Mouse (Mus musculus): ENCODE results near the gene Foxk2. TPM values are rescaled to one million over a fixed set of nuclear protein-coding genes. Genes with fewer than 3 reads are reported as not detected.

Gene Foxk2
- total RNA-seq (2014; rRNA removed): 62.9 and 73.1 TPM in 2 replicates
- polyA plus RNA-seq (2015; fragmentation: Nextera tagmentation; extraction: Ambion mirVana): 14.2 and 16.5 TPM in 2 replicates

DNA sequence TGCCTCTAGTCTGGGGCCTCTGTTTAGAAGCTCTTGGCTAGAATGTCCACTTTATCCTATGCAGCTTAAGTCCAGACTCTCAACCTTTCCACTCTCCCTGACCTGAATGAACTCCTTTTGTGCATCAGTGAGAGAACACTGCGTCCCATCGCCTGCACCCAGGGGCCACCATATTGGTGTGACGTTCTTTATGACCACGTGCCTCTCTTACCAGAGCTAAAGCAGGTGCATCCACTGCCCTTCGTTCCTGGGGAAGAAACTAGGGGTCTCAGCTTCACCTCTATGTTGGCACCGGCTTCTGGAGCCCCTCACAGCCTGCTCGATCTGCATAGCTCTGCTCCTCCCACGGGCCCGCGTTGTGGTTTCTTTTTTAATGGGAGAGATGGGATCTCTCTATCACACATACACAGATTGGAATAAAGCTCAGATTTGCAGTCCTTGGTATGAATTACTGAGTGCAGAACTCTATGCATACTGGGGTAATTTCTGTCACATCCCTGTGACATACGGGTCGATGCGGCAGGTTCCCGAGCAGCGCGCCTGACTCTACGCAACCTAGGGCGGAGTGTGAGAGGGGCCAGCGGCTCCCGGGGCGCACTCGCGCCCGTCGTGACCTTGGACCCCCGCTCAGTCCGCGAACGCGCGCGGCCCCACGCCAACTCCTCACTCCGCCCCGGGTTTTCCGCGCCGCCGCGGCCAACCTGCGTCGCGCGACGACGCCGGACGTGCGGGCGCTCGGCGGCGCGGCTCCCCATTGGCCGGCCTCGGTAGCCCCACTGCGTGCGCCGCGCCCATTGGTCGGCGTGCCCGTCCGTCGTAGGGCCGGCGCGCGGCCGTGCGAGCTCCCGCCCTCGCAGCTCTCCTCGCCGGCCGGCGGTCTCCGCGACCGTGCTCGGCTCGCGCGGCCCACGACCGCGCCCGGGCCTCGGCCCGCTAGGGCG, at the start of gene Foxk2:
Foxk2 (plus strand) TSS at position 831 of the 941 bp plus-strand sequence.
- Histone ChIP-seq H3K9me3 (ENCODE audit: low read length) (no peaks in the 10 kb centered on the region), H3K4me1 (ENCODE audit: insufficient read depth) (peaks cover 20% of the 10 kb centered on the region), H3K27ac (ENCODE audit: low read depth, low read length) (peak within 1 kb of the TSS; percentile 97), H3K36me3 (ENCODE audit: insufficient read depth) (peaks cover 27% of the 10 kb centered on the region), H3K9ac (peak within 1 kb of the TSS; percentile 93), H3K4me2 (ENCODE audit: low read depth) (peak within 1 kb of the TSS; percentile 92), H3K27me3 (ENCODE audit: insufficient read depth, low read length) (no peaks in the 10 kb centered on the region), H3K4me3 (ENCODE audit: low read depth, low read length) (peak within 1 kb of the TSS; percentile 88)
- ATAC-seq (peak; percentile 98), DNase-seq (peak; percentile 98)
- 2% methylated on average over 90 of the region's 91 CpGs for WGBS
- TF ChIP-seq CTCF (IDR thresholded peaks at IDR 0.05; ENCODE audit: low read depth): no peak

DNA sequence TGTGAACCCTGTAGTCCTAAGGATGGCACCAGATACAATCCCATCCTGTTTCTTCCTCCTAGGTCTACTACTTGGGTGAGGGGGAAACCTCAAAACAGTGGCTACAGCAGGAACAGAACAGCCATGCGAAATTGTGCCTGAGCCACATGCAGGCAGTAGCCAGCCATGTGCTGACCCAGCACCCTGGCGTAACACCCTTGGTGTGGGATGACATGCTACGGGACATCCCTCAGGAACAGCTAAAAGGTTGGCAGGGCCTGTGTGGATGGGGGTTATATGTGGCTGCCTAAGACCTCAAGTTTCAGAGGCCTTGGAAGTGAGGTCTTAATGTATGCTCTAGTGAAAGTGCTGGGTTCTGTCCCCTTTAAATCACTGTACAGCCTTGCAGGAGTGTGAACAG, 43.0 kb upstream of the Foxk2 start:
- H3K4me3 ChIP-seq (ENCODE audit: low read depth, low read length): no peak overlapping the region
- H3K9ac ChIP-seq: no peak overlapping the region
- 90% methylated on average over 3 of the region's 3 CpGs for WGBS
- no peaks in the 10 kb centered on the region for H3K9me3 ChIP-seq (ENCODE audit: low read length)
- no peaks in the 10 kb centered on the region for H3K4me1 ChIP-seq (ENCODE audit: insufficient read depth)
- H3K27me3 ChIP-seq (ENCODE audit: insufficient read depth, low read length): no peaks in the 10 kb centered on the region
- ATAC-seq (no peak), DNase-seq (no peak)
- peaks cover 53% of the 10 kb centered on the region for H3K36me3 ChIP-seq (ENCODE audit: insufficient read depth)
- no peak for TF ChIP-seq CTCF (IDR thresholded peaks at IDR 0.05; ENCODE audit: low read depth)
- H3K4me2 ChIP-seq (ENCODE audit: low read depth): no peak overlapping the region
- no peak overlapping the region for H3K27ac ChIP-seq (ENCODE audit: low read depth, low read length)

DNA sequence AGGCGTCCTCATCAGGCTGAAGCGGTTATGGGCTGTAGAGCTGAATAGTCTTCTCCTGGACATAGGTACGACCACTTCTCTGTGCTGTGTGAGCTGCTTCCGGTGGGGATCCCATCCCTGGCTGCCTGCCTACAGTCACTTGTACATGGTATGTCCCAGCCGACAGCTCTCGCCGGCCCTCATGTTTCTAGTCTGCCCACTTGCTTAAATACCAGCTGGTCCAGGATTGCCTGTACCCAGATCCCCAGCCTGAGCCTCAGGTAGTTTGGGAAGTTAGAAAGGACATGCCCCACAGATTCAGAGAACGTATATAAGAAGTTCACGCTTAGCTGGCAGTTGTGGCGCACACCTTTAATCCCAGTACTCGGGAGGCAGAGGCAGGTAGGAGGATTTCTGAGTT, 40.0 kb upstream of the Foxk2 start:
- Histone ChIP-seq H3K4me1 (ENCODE audit: insufficient read depth) (no peaks in the 10 kb centered on the region), H3K9me3 (ENCODE audit: low read length) (no peaks in the 10 kb centered on the region), H3K36me3 (ENCODE audit: insufficient read depth) (peaks cover 72% of the 10 kb centered on the region), H3K27ac (ENCODE audit: low read depth, low read length) (no peak overlapping the region), H3K4me2 (ENCODE audit: low read depth) (no peak overlapping the region), H3K9ac (no peak overlapping the region), H3K4me3 (ENCODE audit: low read depth, low read length) (no peak overlapping the region), H3K27me3 (ENCODE audit: insufficient read depth, low read length) (no peaks in the 10 kb centered on the region)
- 92% methylated on average over 11 of the region's 11 CpGs for WGBS
- no peak for ATAC-seq
- no peak for DNase-seq
- TF ChIP-seq CTCF (IDR thresholded peaks at IDR 0.05; ENCODE audit: low read depth): no peak

DNA sequence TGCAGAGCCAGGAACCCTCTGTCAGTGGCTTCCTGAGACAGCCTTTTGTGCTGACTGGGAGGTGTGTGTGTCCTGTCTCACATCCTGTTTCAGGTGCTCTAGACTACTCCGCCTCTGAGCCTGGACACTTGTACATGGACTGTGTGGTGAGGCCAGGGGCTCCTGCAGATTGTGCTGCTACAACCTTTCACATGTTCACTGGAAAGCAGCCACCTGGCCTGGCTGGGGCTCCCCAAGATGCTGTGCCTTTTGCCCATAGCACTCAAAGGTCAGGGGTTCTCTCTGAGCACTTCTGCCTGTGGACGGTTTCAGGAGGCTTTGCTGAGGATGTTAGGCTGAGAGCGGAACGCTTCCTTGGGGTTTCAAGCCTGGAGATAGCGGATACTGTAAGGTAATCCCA, 39.0 kb upstream of the Foxk2 start:
- H3K36me3 ChIP-seq (ENCODE audit: insufficient read depth): peaks cover 81% of the 10 kb centered on the region
- 90% methylated on average over 5 of the region's 5 CpGs for whole genome bisulfite sequencing

DNA sequence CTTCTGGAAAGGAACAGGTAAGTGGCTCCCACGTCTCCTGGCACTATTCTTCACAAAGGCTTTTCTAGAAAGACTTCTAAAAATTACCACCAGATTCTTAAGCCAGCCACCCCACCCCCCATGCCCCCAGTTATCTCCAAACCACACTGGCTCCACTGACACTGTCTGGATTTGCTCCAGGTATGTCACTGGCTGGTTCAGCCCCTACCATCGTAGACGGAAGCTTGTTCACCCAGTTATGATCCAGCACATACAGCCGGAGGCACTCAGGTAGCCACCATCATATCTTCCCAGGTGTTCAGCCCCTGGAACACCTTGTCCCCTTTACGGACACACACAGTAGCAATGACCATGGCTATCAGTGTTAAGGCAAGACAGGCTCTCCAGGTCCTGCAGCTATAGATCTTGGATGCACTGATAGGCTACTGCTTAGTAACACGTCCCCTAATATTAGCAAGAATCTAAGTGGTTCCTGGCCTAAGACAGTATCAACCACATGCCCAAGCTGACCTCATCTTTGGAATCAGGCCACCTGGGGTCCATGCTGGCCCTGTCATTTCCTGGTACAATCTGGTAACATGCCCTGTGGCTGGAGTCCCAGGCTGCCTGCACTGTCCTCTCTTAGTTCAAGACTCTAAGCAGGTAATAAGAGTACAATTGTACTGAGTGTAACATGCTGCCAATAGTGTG, 38.3 kb upstream of the Foxk2 start:
- H3K36me3 ChIP-seq (ENCODE audit: insufficient read depth): peaks cover 83% of the 10 kb centered on the region
- no peak for ATAC-seq

More for the DNA sequence above, 39.0 kb upstream of the Foxk2 start:
- DNase-seq (no peak), ATAC-seq (no peak)
- no peak overlapping the region for H3K27ac ChIP-seq (ENCODE audit: low read depth, low read length)
- no peak overlapping the region for H3K4me3 ChIP-seq (ENCODE audit: low read depth, low read length)
- no peak for TF ChIP-seq CTCF (IDR thresholded peaks at IDR 0.05; ENCODE audit: low read depth)
- H3K27me3 ChIP-seq (ENCODE audit: insufficient read depth, low read length): no peaks in the 10 kb centered on the region
- H3K4me2 ChIP-seq (ENCODE audit: low read depth): no peak overlapping the region
- no peaks in the 10 kb centered on the region for H3K4me1 ChIP-seq (ENCODE audit: insufficient read depth)
- H3K9me3 ChIP-seq (ENCODE audit: low read length): no peaks in the 10 kb centered on the region
- no peak overlapping the region for H3K9ac ChIP-seq

DNA sequence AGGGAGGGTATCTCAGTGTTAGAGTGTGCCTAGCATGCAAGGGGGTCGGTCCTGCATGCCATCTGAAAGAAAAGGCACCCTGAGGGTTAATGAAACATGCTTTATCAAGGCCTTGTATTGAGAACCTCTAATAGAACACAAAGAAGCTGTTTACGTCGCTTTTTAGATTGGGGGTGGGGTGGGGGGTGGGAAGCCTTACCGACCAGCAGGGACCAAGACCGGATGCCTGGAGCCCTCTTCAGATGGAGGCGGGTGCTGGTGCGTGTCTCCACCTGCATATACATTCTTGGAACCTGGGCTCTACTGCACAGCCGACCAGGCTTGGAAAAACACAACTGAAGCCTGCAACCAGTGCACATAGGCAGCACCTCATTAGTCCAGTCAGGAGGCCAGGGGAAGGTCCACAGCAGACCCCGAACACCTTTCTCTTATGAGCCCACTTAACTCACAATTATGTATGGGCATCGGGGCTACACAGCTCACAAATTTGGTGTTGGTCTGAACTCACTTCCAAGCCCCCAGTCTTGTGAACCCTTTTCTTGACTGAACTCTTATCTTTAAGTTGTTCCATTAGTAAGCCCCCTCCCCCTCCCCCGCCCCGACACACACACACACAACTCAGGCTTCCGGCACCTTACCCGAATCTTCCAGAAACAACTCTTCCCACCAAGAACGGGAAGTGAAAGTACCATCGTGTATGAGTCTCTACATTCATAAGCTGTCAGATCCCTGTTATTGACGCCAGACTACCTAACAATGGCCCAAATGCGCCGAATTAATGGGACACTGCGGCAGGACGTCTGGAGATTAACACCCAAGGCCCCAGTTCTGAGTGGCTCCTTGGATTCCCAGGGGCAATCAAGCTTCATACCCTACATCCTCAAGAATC, 31.4 kb upstream of the Foxk2 start:
- H3K4me3 ChIP-seq (ENCODE audit: low read depth, low read length): peak overlapping the region; percentile 66
- peak overlapping the region; percentile 64 for H3K27ac ChIP-seq (ENCODE audit: low read depth, low read length)
- peak overlapping the region; percentile 66 for H3K9ac ChIP-seq
- no peaks in the 10 kb centered on the region for H3K9me3 ChIP-seq (ENCODE audit: low read length)
- ATAC-seq (no peak; the same call in 1 of the 2 replicates), DNase-seq (no peak)
- peaks cover 33% of the 10 kb centered on the region for H3K36me3 ChIP-seq (ENCODE audit: insufficient read depth)
- H3K4me1 ChIP-seq (ENCODE audit: insufficient read depth): peaks cover 13% of the 10 kb centered on the region
- H3K27me3 ChIP-seq (ENCODE audit: insufficient read depth, low read length): no peaks in the 10 kb centered on the region
- H3K4me2 ChIP-seq (ENCODE audit: low read depth): peak overlapping the region; percentile 83
- TF ChIP-seq CTCF (IDR thresholded peaks at IDR 0.05; ENCODE audit: low read depth): no peak
- WGBS: 21% methylated on average over 21 of the region's 21 CpGs

More for the DNA sequence above, 38.3 kb upstream of the Foxk2 start:
- 92% methylated on average over 6 of the region's 6 CpGs for WGBS
- Histone ChIP-seq H3K27me3 (ENCODE audit: insufficient read depth, low read length) (no peaks in the 10 kb centered on the region), H3K4me2 (ENCODE audit: low read depth) (no peak overlapping the region), H3K9ac (no peak overlapping the region), H3K4me1 (ENCODE audit: insufficient read depth) (no peaks in the 10 kb centered on the region), H3K9me3 (ENCODE audit: low read length) (no peaks in the 10 kb centered on the region), H3K27ac (ENCODE audit: low read depth, low read length) (no peak overlapping the region), H3K4me3 (ENCODE audit: low read depth, low read length) (no peak overlapping the region)
- no peak for DNase-seq
- no peak for TF ChIP-seq CTCF (IDR thresholded peaks at IDR 0.05; ENCODE audit: low read depth)

Measured in forebrain, postnatal 0 days (tissue).